Mouse (Mus musculus): ENCODE results near the gene Ccdc90b.

DNA sequence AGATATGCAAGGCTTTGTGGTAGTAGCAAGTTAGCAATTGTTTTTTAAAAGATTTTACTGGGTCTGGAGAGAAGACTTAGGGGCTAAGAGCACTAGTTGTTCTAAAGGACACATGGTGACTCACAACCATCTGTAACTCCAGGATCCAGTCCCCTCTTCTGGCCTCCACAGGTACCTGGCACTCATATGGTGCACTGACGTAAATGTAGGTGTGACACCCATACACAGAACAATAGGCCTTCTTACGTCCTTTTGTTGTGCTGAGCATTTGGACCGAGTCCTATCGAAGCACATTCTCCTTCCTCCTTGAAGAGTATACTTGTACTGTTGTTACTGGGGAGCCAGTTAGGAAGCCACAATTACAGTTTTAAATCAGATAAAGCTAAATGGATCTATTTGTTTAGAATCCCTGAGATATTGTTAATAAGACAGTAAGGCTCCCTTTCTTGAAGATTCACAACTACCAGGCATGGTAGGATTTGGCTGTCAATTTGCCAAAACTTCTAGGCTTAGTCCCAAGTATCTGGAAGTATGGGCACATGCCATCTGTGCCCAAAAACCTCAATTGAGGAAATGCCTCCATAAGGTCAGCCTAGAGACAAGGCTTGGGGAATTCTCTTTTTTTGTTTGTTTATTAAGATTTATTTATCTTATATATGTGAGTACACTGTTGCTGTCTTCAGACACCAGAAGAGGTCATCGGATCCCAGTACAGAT lies 19.7 kb downstream of the Ccdc90b start:
- TF ChIP-seq POLR2A (IDR thresholded peaks at IDR 0.05; ENCODE audit: insufficient read depth, low read depth, low read length) = no peak
- TF ChIP-seq CTCF (IDR thresholded peaks at IDR 0.05; ENCODE audit: insufficient read depth, low read depth, low read length) = no peak

Measured in olfactory bulb, adult 2 months (tissue).